Mouse (Mus musculus) MEL (cell line): ENCODE measurements at regions not wholly inside any gene's neighbourhood (a gene's known extent, or its start where the extent isn't known, plus 50 kb on each side); places are given as distances from the start of the nearest gene placed in this dataset.

Source experiments
- DNase-seq: peaks from one replicate; pipeline ENCODE4 v3.0.0; 2011; ENCODE audit warnings: low read depth, low spot score
- H3K27ac ChIP-seq: 2 replicates; pipeline ENCODE4 v1.5.1; 2012; ENCODE audit warnings: low read depth, mild to moderate bottlenecking, control low read depth, low read length, moderate library complexity; ENCODE audit not compliant: control insufficient read depth
- H3K27me3 ChIP-seq, 2 experiments: fragments of 150-350 bp in 1 of 2; sonication (generic) in 1 of 2; 2 replicates each; pipeline ENCODE4 v1.6.1; 2012; ENCODE audit warnings: low read length in 2 of 2, mild to moderate bottlenecking in 2 of 2, improper control_type of control experiment in 1 of 2, moderate library complexity in 1 of 2; ENCODE audit not compliant: insufficient read depth in 2 of 2, control insufficient read depth in 1 of 2
- H3K36me3 ChIP-seq, 2 experiments: 2 replicates each; pipeline ENCODE4 v1.6.1; 2012 to 2014; ENCODE audit warnings: low read length in 2 of 2, improper control_type of control experiment in 1 of 2, inconsistent platforms in 1 of 2, mild to moderate bottlenecking in 1 of 2; ENCODE audit not compliant: insufficient read depth in 2 of 2, control insufficient read depth in 1 of 2
- H3K4me1 ChIP-seq, 2 experiments: fragments of 150-350 bp in 1 of 2; sonication (generic) in 1 of 2; 2 replicates each; pipeline ENCODE4 v1.6.1; 2012; ENCODE audit warnings: low read length in 2 of 2, improper control_type of control experiment in 1 of 2, mild to moderate bottlenecking in 1 of 2; ENCODE audit not compliant: insufficient read depth in 2 of 2, control insufficient read depth in 1 of 2
- H3K4me3 ChIP-seq, 2 experiments: fragments of 150-350 bp in 1 of 2; sonication (generic) in 1 of 2; 2 replicates each; pipeline ENCODE4 v1.5.1; 2012; ENCODE audit warnings: low read depth in 2 of 2, low read length in 2 of 2, mild to moderate bottlenecking in 2 of 2, moderate library complexity in 2 of 2, control low read depth in 1 of 2, improper control_type of control experiment in 1 of 2; ENCODE audit not compliant: control insufficient read depth in 1 of 2, insufficient read depth in 1 of 2
- H3K79me2 ChIP-seq: 2 replicates; pipeline ENCODE4 v1.6.1; 2012; ENCODE audit warnings: mild to moderate bottlenecking, low read length, moderate library complexity; ENCODE audit not compliant: control insufficient read depth, poor library complexity, insufficient read depth
- H3K9ac ChIP-seq: 2 replicates; pipeline ENCODE4 v1.6.1; 2012; ENCODE audit warnings: low read depth, mild to moderate bottlenecking, control low read depth, low read length, moderate library complexity; ENCODE audit not compliant: control insufficient read depth, poor library complexity, severe bottlenecking
- H3K9me3 ChIP-seq: fragments of 150-350 bp; sonication (generic); replicated peaks from 2 replicates; pipeline ENCODE4 v1.6.1; 2012; ENCODE audit warnings: mild to moderate bottlenecking, low read length, improper control_type of control experiment, moderate library complexity; ENCODE audit not compliant: insufficient read depth
- BHLHE40 ChIP-seq: IDR thresholded peaks from 2 replicates; pipeline ENCODE4 v1.6.1; 2012; ENCODE audit warnings: low read depth, mild to moderate bottlenecking, inconsistent platforms, low read length, improper control_type of control experiment, borderline replicate concordance
- CHD1 ChIP-seq: IDR thresholded peaks from 2 replicates; pipeline ENCODE4 v1.6.1; 2012; ENCODE audit warnings: low read depth, mild to moderate bottlenecking, inconsistent platforms, low read length, improper control_type of control experiment
- CTCF ChIP-seq, 3 experiments: IDR thresholded peaks in 2 of 3; conservative IDR thresholded peaks in 1 of 3; 2 replicates each; pipeline ENCODE4 v1.5.1; 2011 to 2012; ENCODE audit warnings: low read length in 3 of 3, low read depth in 2 of 3, mild to moderate bottlenecking in 2 of 3, improper control_type of control experiment in 1 of 3, inconsistent platforms in 1 of 3, mixed read lengths in 1 of 3, moderate library complexity in 1 of 3; ENCODE audit not compliant: control insufficient read depth in 1 of 3, insufficient read depth in 1 of 3, poor library complexity in 1 of 3, severe bottlenecking in 1 of 3
- E2F4 ChIP-seq: IDR thresholded peaks from 2 replicates; pipeline ENCODE4 v1.6.1; 2011; ENCODE audit warnings: low read depth, low read length, improper control_type of control experiment, borderline replicate concordance
- ELF1 ChIP-seq: IDR thresholded peaks from 2 replicates; pipeline ENCODE4 v1.6.1; 2014; ENCODE audit warnings: low read depth, mild to moderate bottlenecking, inconsistent platforms, low read length, improper control_type of control experiment, moderate library complexity
- EP300 ChIP-seq, 2 experiments: IDR thresholded peaks; 2 replicates each; pipeline ENCODE4 v1.6.1; 2011; ENCODE audit warnings: improper control_type of control experiment in 2 of 2, low read length in 2 of 2, low read depth in 1 of 2, mild to moderate bottlenecking in 1 of 2
- ETS1 ChIP-seq: IDR thresholded peaks from 2 replicates; pipeline ENCODE4 v1.6.1; 2012; ENCODE audit warnings: low read depth, mild to moderate bottlenecking, inconsistent platforms, low read length, improper control_type of control experiment, moderate library complexity
- HCFC1 ChIP-seq: IDR thresholded peaks from 2 replicates; pipeline ENCODE4 v1.6.1; 2012; ENCODE audit warnings: low read depth, mild to moderate bottlenecking, inconsistent platforms, low read length, improper control_type of control experiment, moderate library complexity
- KAT2A ChIP-seq: conservative IDR thresholded peaks from 2 replicates; pipeline ENCODE4 v1.6.1; 2012; ENCODE audit warnings: low read depth, low read length, improper control_type of control experiment, inconsistent platforms
- MAFK ChIP-seq: IDR thresholded peaks from 2 replicates; pipeline ENCODE4 v1.6.1; 2011; ENCODE audit warnings: low read depth, mild to moderate bottlenecking, low read length, improper control_type of control experiment, borderline replicate concordance
- MAX ChIP-seq: IDR thresholded peaks from 2 replicates; pipeline ENCODE4 v1.6.1; 2011; ENCODE audit warnings: low read length, improper control_type of control experiment
- MAZ ChIP-seq: IDR thresholded peaks from 2 replicates; pipeline ENCODE4 v1.6.1; 2012; ENCODE audit warnings: low read depth, mild to moderate bottlenecking, inconsistent platforms, low read length, improper control_type of control experiment
- MEF2A ChIP-seq: IDR thresholded peaks from 2 replicates; pipeline ENCODE4 v1.6.1; 2014; ENCODE audit warnings: low read depth, mild to moderate bottlenecking, inconsistent platforms, low read length, improper control_type of control experiment; ENCODE audit not compliant: poor library complexity, insufficient replicate concordance, severe bottlenecking; ENCODE audit errors: extremely low read depth
- MYB ChIP-seq: IDR thresholded peaks from 2 replicates; pipeline ENCODE4 v1.6.1; 2011; ENCODE audit warnings: mild to moderate bottlenecking, low read depth, low read length, improper control_type of control experiment
- MYC ChIP-seq: IDR thresholded peaks from 2 replicates; pipeline ENCODE4 v1.6.1; 2011; ENCODE audit warnings: low read depth, mild to moderate bottlenecking, low read length, improper control_type of control experiment, moderate library complexity
- POLR2AphosphoS2 ChIP-seq: IDR thresholded peaks from 2 replicates; pipeline ENCODE4 v1.6.1; 2011; ENCODE audit warnings: low read length, improper control_type of control experiment
- RAD21 ChIP-seq: IDR thresholded peaks from 2 replicates; pipeline ENCODE4 v1.6.1; 2011; ENCODE audit warnings: mild to moderate bottlenecking, low read depth, low read length, improper control_type of control experiment
- RCOR1 ChIP-seq: IDR thresholded peaks from 2 replicates; pipeline ENCODE4 v1.6.1; 2012; ENCODE audit warnings: low read depth, mild to moderate bottlenecking, inconsistent platforms, low read length, improper control_type of control experiment
- SMC3 ChIP-seq: IDR thresholded peaks from 2 replicates; pipeline ENCODE4 v1.6.1; 2011; ENCODE audit warnings: low read depth, low read length, improper control_type of control experiment
- TAL1 ChIP-seq: IDR thresholded peaks from 2 replicates; pipeline ENCODE4 v1.6.1; 2012; ENCODE audit warnings: mild to moderate bottlenecking, inconsistent platforms, low read length, moderate library complexity, mixed read lengths
- TBP ChIP-seq: IDR thresholded peaks from 2 replicates; pipeline ENCODE4 v1.8.0; 2011; ENCODE audit warnings: low read depth, low read length, improper control_type of control experiment
- UBTF ChIP-seq: IDR thresholded peaks from 2 replicates; pipeline ENCODE4 v1.6.1; 2012; ENCODE audit warnings: low read depth, mild to moderate bottlenecking, inconsistent platforms, low read length, improper control_type of control experiment, moderate library complexity, borderline replicate concordance; ENCODE audit not compliant: insufficient read depth
- USF1 ChIP-seq: IDR thresholded peaks from 2 replicates; pipeline ENCODE4 v1.6.1; 2014; ENCODE audit warnings: low read depth, mild to moderate bottlenecking, inconsistent platforms, low read length, improper control_type of control experiment, moderate library complexity
- USF2 ChIP-seq, 2 experiments: IDR thresholded peaks; 2 replicates each; pipeline ENCODE4 v1.6.1; 2011 to 2012; ENCODE audit warnings: improper control_type of control experiment in 2 of 2, low read length in 2 of 2, borderline replicate concordance in 1 of 2, inconsistent platforms in 1 of 2, low read depth in 1 of 2, mild to moderate bottlenecking in 1 of 2; ENCODE audit not compliant: insufficient read depth in 1 of 2
- ZMIZ1 ChIP-seq: IDR thresholded peaks from 2 replicates; pipeline ENCODE4 v1.6.1; 2012; ENCODE audit warnings: low read depth, mild to moderate bottlenecking, inconsistent platforms, low read length, improper control_type of control experiment, moderate library complexity
- ZNF384 ChIP-seq: IDR thresholded peaks from 2 replicates; pipeline ENCODE4 v1.6.1; 2012; ENCODE audit warnings: low read depth, mild to moderate bottlenecking, inconsistent platforms, low read length, improper control_type of control experiment

- TF ChIP-seq USF2 (IDR thresholded peaks at IDR 0.05; ENCODE audit: borderline replicate concordance in 1 of 2, insufficient read depth in 1 of 2, low read depth in 1 of 2, low read length in 2 of 2) (no peak), CTCF (IDR thresholded peaks at IDR 0.05 in 2 of 3, conservative IDR thresholded peaks at IDR 0.05 in 1 of 3; ENCODE audit: control insufficient read depth in 1 of 3, insufficient read depth in 1 of 3, low read depth in 2 of 3, low read length in 3 of 3, poor library complexity in 1 of 3, severe bottlenecking in 1 of 3) (no peak), RAD21 (no peak), RCOR1 (peak; percentile 9; the same call in 1 of the 2 replicates), HCFC1 (0 out of 2 replicates have a peak, but pooled peaks have one; percentile 52), CHD1 (no peak), ETS1 (peak; percentile 86), POLR2AphosphoS2 (no peak), MAFK (no peak), BHLHE40 (no peak), SMC3 (no peak), USF1 (peak; percentile 61), TAL1 (no peak), MYC (0 out of 2 replicates have a peak, but pooled peaks have one; percentile 20), TBP (no peak), EP300 (IDR thresholded peaks at IDR 0.05; ENCODE audit: low read depth in 1 of 2, low read length in 2 of 2) (peak; percentile 26 to 35; a peak in 1 of 4 replicates), MAZ (peak; percentile 83), MYB (no peak)
Measured at GRCm38 (mm10) chr3:115816328-115817160, 71.1 kb upstream of the Dph5 start (continued).

GRCm38 (mm10) chr3:115817771-115818170 is 69.9 kb upstream of the Dph5 start:
- Histone ChIP-seq H3K27ac (no peak overlapping the region), H3K9me3 (no peaks in the 10 kb centered on the region), H3K4me1 (peaks cover 16 to 35% of the 10 kb centered on the region in 2 experiments), H3K9ac (no peak overlapping the region), H3K36me3 (peaks cover 0 to 31% of the 10 kb centered on the region in 2 experiments; a peak in 2 of 4 replicates), H3K79me2 (no peaks in the 10 kb centered on the region), H3K4me3 (no peak overlapping the region), H3K27me3 (no peaks in the 10 kb centered on the region)
- TF ChIP-seq HCFC1 (no peak), SMC3 (no peak), EP300 (IDR thresholded peaks at IDR 0.05; ENCODE audit: low read depth in 1 of 2, low read length in 2 of 2) (no peak), ELF1 (no peak), MYB (no peak), UBTF (no peak), USF1 (no peak), KAT2A (no peak), RAD21 (no peak), E2F4 (no peak), ZMIZ1 (no peak), ZNF384 (no peak), MAZ (no peak), MAX (no peak), MEF2A (no peak), TBP (no peak), CTCF (IDR thresholded peaks at IDR 0.05 in 2 of 3, conservative IDR thresholded peaks at IDR 0.05 in 1 of 3; ENCODE audit: control insufficient read depth in 1 of 3, insufficient read depth in 1 of 3, low read depth in 2 of 3, low read length in 3 of 3, poor library complexity in 1 of 3, severe bottlenecking in 1 of 3) (no peak)
- no peak for DNase-seq
